Mouse (Mus musculus) E14TG2a.4 (cell line): ENCODE measurements around the gene Csmd2.

Experiments used
- CTCF ChIP-seq: conservative IDR thresholded peaks from 2 replicates; pipeline ENCODE4 v1.5.1; 2014; ENCODE audit warnings: low read length
- NANOG ChIP-seq: IDR thresholded peaks from 2 replicates; pipeline ENCODE4 v1.6.1; 2014; ENCODE audit warnings: borderline replicate concordance, low read length, mixed read lengths

GRCm38 (mm10) chr4:128288095-128288494, 300.4 kb downstream of the Csmd2 start:
- TF ChIP-seq CTCF (no peak), NANOG (no peak)
